Mouse (Mus musculus): ENCODE data around the gene Zbtb2. TPM values are rescaled to one million over a fixed set of nuclear protein-coding genes. Genes with fewer than 3 reads are reported as not detected.
A peak's percentile ranks its signal among the peaks of the same experiment; 100 is the strongest.

The Zbtb2 gene
- polyA plus RNA-seq, 2 experiments, result 3.0 to 3.1 TPM

- DNase-seq (ENCODE audit: low read depth in 3 of 3, low spot score in 3 of 3), result peak; percentile 89
- peak; percentile 95 for ATAC-seq (ENCODE audit: insufficient read depth)
Measured at GRCm38 (mm10) chr10:4432123-4432931, 44.4 kb upstream of the Zbtb2 start, which contains the start of the genes Rmnd1 and Armt1. TSS of gene Rmnd1 (minus strand) at chr10:4432388. TSS of gene Armt1 (plus strand) at chr10:4432467.

DNA sequence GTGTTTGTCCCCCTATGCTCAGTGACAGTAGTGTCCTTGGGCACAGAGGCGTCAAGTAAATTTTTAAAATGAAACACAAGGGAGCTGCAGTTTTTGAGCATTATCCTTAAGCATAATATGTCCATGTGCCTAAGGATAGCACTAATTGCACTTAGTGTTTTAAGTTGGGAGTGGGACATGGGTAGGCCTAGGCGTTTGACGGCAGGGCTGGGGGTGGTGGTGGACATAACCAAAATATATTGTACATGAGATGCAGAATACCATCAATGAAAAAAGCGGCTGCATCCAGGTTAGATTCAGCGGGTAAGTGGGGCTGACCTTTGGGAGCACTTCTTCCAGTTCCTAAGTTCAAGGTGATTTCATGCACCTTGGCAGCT is 43.8 kb upstream of the Zbtb2 start:
- Histone ChIP-seq H3K27me3 (ENCODE audit: control insufficient read depth, insufficient read depth, low read length) (no peaks in the 10 kb centered on the region), H3K36me3 (replicated peaks; ENCODE audit: control insufficient read depth, insufficient read depth, low read depth) (peaks cover 8% of the 10 kb centered on the region), H3K9me3 (ENCODE audit: control insufficient read depth, low read length) (no peaks in the 10 kb centered on the region), H3K9ac (replicated peaks) (peak overlapping the region; percentile 79), H3K27ac (peak overlapping the region; percentile 4), H3K4me2 (ENCODE audit: low read depth) (peak overlapping the region; percentile 94), H3K4me3 (ENCODE audit: insufficient read depth in 1 of 2, low read depth in 2 of 2, low read length in 2 of 2) (peak overlapping the region; percentile 81 to 84), H3K4me1 (replicated peaks; ENCODE audit: control insufficient read depth in 2 of 2, insufficient read depth in 2 of 2, low read length in 1 of 2) (peaks cover 10 to 19% of the 10 kb centered on the region in 2 experiments)
- 6% methylated on average over 5 of the region's 5 CpGs for WGBS (ENCODE audit: insufficient replicate concordance)
- ATAC-seq (ENCODE audit: insufficient read depth) (peak; percentile 1; the same call in 1 of the 2 replicates), DNase-seq (ENCODE audit: low read depth in 3 of 3, low spot score in 3 of 3) (no peak)
- TF ChIP-seq CTCF (IDR thresholded peaks at IDR 0.05; ENCODE audit: low read depth) (no peak), EP300 (IDR thresholded peaks at IDR 0.05; ENCODE audit: low read depth) (no peak)

More at GRCm38 (mm10) chr10:4432123-4432931, 44.4 kb upstream of the Zbtb2 start, which contains the start of the genes Rmnd1 and Armt1:
- Histone ChIP-seq H3K9ac (replicated peaks) (peak within 1 kb of the TSS; percentile 86), H3K4me2 (ENCODE audit: low read depth) (peak within 1 kb of the TSS; percentile 94), H3K4me3 (ENCODE audit: insufficient read depth in 1 of 2, low read depth in 2 of 2, low read length in 2 of 2) (peak within 1 kb of the TSS; percentile 84 to 100), H3K27me3 (ENCODE audit: control insufficient read depth, insufficient read depth, low read length) (no peaks in the 10 kb centered on the region), H3K4me1 (replicated peaks; ENCODE audit: control insufficient read depth in 2 of 2, insufficient read depth in 2 of 2, low read length in 1 of 2) (peaks cover 10 to 19% of the 10 kb centered on the region in 2 experiments), H3K27ac (peak within 1 kb of the TSS; percentile 85), H3K9me3 (ENCODE audit: control insufficient read depth, low read length) (no peaks in the 10 kb centered on the region), H3K36me3 (replicated peaks; ENCODE audit: control insufficient read depth, insufficient read depth, low read depth) (peaks cover 5% of the 10 kb centered on the region)
- under 1% methylated on average over 74 of the region's 75 CpGs for WGBS (ENCODE audit: insufficient replicate concordance)
- no peak for TF ChIP-seq CTCF (IDR thresholded peaks at IDR 0.05; ENCODE audit: low read depth)
- TF ChIP-seq EP300 (IDR thresholded peaks at IDR 0.05; ENCODE audit: low read depth), result no peak; the same call in none of the 2 replicates

DNA sequence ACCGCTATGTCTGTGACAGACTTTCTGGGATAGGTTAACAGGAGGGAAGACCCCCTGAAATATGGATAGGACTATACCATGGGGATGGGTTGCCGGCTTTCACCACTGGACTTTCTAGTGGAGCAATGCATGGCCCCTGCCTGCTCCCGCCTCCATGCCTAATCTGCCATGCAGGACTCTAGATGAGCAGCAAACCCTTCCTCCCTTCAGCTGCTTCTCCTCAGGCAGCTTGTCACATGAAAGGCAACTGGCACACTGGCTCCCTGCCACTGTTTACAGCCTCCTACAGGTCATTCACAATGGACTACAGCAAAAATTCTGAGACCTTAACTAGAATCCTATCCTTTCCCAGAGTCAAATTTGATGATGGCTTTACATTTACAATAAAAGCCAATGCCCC is 42.9 kb upstream of the Zbtb2 start:
- peak overlapping the region; percentile 94 for H3K4me2 ChIP-seq (ENCODE audit: low read depth)
- peak overlapping the region; percentile 25 for H3K27ac ChIP-seq
- peaks cover 10 to 19% of the 10 kb centered on the region in 2 experiments for H3K4me1 ChIP-seq (replicated peaks; ENCODE audit: control insufficient read depth in 2 of 2, insufficient read depth in 2 of 2, low read length in 1 of 2)
- no peaks in the 10 kb centered on the region for H3K9me3 ChIP-seq (ENCODE audit: control insufficient read depth, low read length)
- no peaks in the 10 kb centered on the region for H3K27me3 ChIP-seq (ENCODE audit: control insufficient read depth, insufficient read depth, low read length)
- 71% methylated on average over 3 of the region's 3 CpGs for WGBS (ENCODE audit: insufficient replicate concordance)
- TF ChIP-seq EP300 (IDR thresholded peaks at IDR 0.05; ENCODE audit: low read depth) (no peak), CTCF (IDR thresholded peaks at IDR 0.05; ENCODE audit: low read depth) (no peak)
- peak overlapping the region; percentile 79 for H3K9ac ChIP-seq (replicated peaks)
- DNase-seq (ENCODE audit: low read depth in 3 of 3, low spot score in 3 of 3) (no peak), ATAC-seq (ENCODE audit: insufficient read depth) (no peak)
- H3K4me3 ChIP-seq (ENCODE audit: insufficient read depth in 1 of 2, low read depth in 2 of 2, low read length in 2 of 2), result peak overlapping the region; percentile 81 to 84; a peak in 2 of 4 replicates
- peaks cover 10% of the 10 kb centered on the region for H3K36me3 ChIP-seq (replicated peaks; ENCODE audit: control insufficient read depth, insufficient read depth, low read depth)

DNA sequence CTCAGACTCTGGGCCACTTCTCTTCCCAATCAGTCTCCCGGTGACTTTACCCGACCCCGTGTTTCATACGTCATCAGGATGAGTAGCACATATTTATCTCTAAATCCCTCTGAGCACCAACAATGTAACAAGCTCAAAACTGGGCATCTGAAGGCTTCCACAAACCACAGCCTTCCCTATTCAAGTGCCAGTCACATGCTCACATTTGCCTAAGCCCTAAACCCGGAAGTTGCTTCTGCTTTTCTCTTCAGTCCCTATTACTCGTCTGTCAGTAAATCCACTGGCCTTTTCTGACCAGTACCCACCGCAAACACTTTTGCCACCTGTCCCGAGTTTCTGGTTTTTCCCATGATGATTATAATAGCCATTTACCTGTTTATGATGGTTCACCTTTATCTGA is 42.5 kb upstream of the Zbtb2 start:
- no peak for DNase-seq (ENCODE audit: low read depth in 3 of 3, low spot score in 3 of 3)
- Histone ChIP-seq H3K27ac (no peak overlapping the region), H3K4me1 (replicated peaks; ENCODE audit: control insufficient read depth in 2 of 2, insufficient read depth in 2 of 2, low read length in 1 of 2) (peaks cover 10 to 19% of the 10 kb centered on the region in 2 experiments), H3K27me3 (ENCODE audit: control insufficient read depth, insufficient read depth, low read length) (no peaks in the 10 kb centered on the region), H3K36me3 (replicated peaks; ENCODE audit: control insufficient read depth, insufficient read depth, low read depth) (peaks cover 9% of the 10 kb centered on the region), H3K9me3 (ENCODE audit: control insufficient read depth, low read length) (no peaks in the 10 kb centered on the region), H3K4me2 (ENCODE audit: low read depth) (peak overlapping the region; percentile 94), H3K4me3 (ENCODE audit: insufficient read depth in 1 of 2, low read depth in 2 of 2, low read length in 2 of 2) (peak overlapping the region in 1 of 2 experiments; percentile 81; a peak in 1 of 4 replicates), H3K9ac (replicated peaks) (no peak overlapping the region; the same call in 1 of the 2 replicates)
- ATAC-seq (ENCODE audit: insufficient read depth), result no peak
- TF ChIP-seq CTCF (IDR thresholded peaks at IDR 0.05; ENCODE audit: low read depth) (no peak), EP300 (IDR thresholded peaks at IDR 0.05; ENCODE audit: low read depth) (no peak)
- 50% methylated on average over 8 of the region's 8 CpGs for WGBS (ENCODE audit: insufficient replicate concordance)

DNA sequence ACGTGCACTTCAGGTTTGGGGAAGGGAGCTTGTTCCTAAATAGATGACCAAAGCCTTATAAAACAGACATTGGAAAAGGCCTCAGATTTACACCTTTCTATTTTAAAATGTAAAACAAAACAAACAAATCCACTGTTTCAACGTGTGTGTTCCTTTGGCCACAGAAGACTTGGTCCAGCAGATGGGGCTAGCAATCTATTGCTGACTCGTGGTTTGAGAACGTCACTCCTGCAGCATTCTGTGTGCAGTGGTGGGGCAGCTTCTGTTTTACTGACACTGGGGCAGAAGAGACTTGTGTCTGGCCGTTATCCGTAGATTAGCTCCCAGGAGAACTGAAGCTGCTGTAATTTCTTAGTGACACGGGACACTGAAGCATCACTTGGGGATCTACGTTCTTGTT is 37.3 kb upstream of the Zbtb2 start:
- H3K27me3 ChIP-seq (ENCODE audit: control insufficient read depth, insufficient read depth, low read length), result no peaks in the 10 kb centered on the region
- H3K9me3 ChIP-seq (ENCODE audit: control insufficient read depth, low read length), result no peaks in the 10 kb centered on the region
- peaks cover 0 to 5% of the 10 kb centered on the region in 2 experiments; a peak in 2 of 4 replicates for H3K4me1 ChIP-seq (replicated peaks; ENCODE audit: control insufficient read depth in 2 of 2, insufficient read depth in 2 of 2, low read length in 1 of 2)
- no peak overlapping the region for H3K4me2 ChIP-seq (ENCODE audit: low read depth)
- no peak overlapping the region for H3K27ac ChIP-seq
- TF ChIP-seq EP300 (IDR thresholded peaks at IDR 0.05; ENCODE audit: low read depth) (no peak), CTCF (IDR thresholded peaks at IDR 0.05; ENCODE audit: low read depth) (peak; percentile 28)
- peaks cover 21% of the 10 kb centered on the region for H3K36me3 ChIP-seq (replicated peaks; ENCODE audit: control insufficient read depth, insufficient read depth, low read depth)
- DNase-seq (ENCODE audit: low read depth in 3 of 3, low spot score in 3 of 3), result no peak
- no peak overlapping the region for H3K4me3 ChIP-seq (ENCODE audit: insufficient read depth in 1 of 2, low read depth in 2 of 2, low read length in 2 of 2)
- 75% methylated on average over 8 of the region's 8 CpGs for WGBS (ENCODE audit: insufficient replicate concordance)
- no peak for ATAC-seq (ENCODE audit: insufficient read depth)
- H3K9ac ChIP-seq (replicated peaks), result no peak overlapping the region
